13 mouse cellular contexts compared by ENCODE assay signal in genomic region chr6:115619818-115620217, GRCm38 (mm10). TPM values are rescaled to one million over a fixed set of nuclear protein-coding genes. Genes with fewer than 3 reads are reported as not detected.
DNase-seq lines count a peak whose midpoint lies in the region; ATAC-seq and TF ChIP-seq lines count a peak whose summit lies in the region.
"Had no signal": no experiment of that assay in that cellular context is flagged by ENCODE, and none has a peak within 500 bp of the region (broad histone marks: within the 10 kb centered on the region; RNA-seq: fewer than 3 reads in every experiment).

No protein-coding gene starts in this region.

- TF ChIP-seq CTCF in liver, postnatal 0 days (IDR thresholded peaks at IDR 0.05; ENCODE audit: low read depth) = no peak
- TF ChIP-seq CTCF in intestine, postnatal 0 days (IDR thresholded peaks at IDR 0.05; ENCODE audit: low read depth) = no peak

- no peak overlapping the region for H3K27ac ChIP-seq in liver, postnatal 0 days (ENCODE audit: low read depth)
- H3K27ac ChIP-seq in intestine, postnatal 0 days (ENCODE audit: low read depth, low read length) = no peak overlapping the region
- H3K27ac ChIP-seq: hindbrain, embryonic 14.5 days had no signal

- no peak overlapping the region for H3K4me3 ChIP-seq in liver, postnatal 0 days (ENCODE audit: low read depth, low read length)
- no peak overlapping the region for H3K4me3 ChIP-seq in intestine, postnatal 0 days (ENCODE audit: low read depth, low read length)

- H3K9ac ChIP-seq in liver, postnatal 0 days (replicated peaks) = no peak overlapping the region
- no peak overlapping the region for H3K9ac ChIP-seq in intestine, postnatal 0 days (ENCODE audit: low read depth, low read length)
- H3K9ac ChIP-seq: hindbrain, embryonic 14.5 days had no signal

- H3K4me2 ChIP-seq in liver, postnatal 0 days (ENCODE audit: low read depth, low read length) = no peak overlapping the region
- no peak overlapping the region for H3K4me2 ChIP-seq in intestine, postnatal 0 days (replicated peaks; ENCODE audit: low read depth)
- H3K4me2 ChIP-seq: hindbrain, embryonic 14.5 days had no signal

- intact Hi-C loops in left cerebral cortex, postnatal 25 days (cut with DNase I) = no loop called here

- peaks cover 90% of the 10 kb centered on the region for H3K36me3 ChIP-seq in liver, postnatal 0 days (replicated peaks; ENCODE audit: insufficient read depth, low read length)
- peaks cover 95% of the 10 kb centered on the region for H3K36me3 ChIP-seq in intestine, postnatal 0 days (ENCODE audit: control insufficient read depth, insufficient read depth)

- H3K4me1 ChIP-seq in liver, postnatal 0 days (ENCODE audit: insufficient read depth) = no peaks in the 10 kb centered on the region
- no peaks in the 10 kb centered on the region for H3K4me1 ChIP-seq in intestine, postnatal 0 days (replicated peaks; ENCODE audit: control insufficient read depth, insufficient read depth, low read length)

- peak; percentile 6 for DNase-seq in lung, postnatal 10 days
- no peak for DNase-seq in lung, postnatal 25 days (ENCODE audit: low spot score)
- DNase-seq in kidney, adult 18-20 months = peak; percentile 25
- DNase-seq in liver, postnatal 0 days = no peak
- no peak for DNase-seq in natural killer cell, adult 2 months (ENCODE audit: low spot score in 2 of 2)
- DNase-seq in left cerebral cortex, postnatal 25 days (ENCODE audit: low spot score in 2 of 2) = no peak
- DNase-seq: cerebellum, postnatal 14 days; lung, postnatal 36 days had no signal

- H3K9me3 ChIP-seq in liver, postnatal 0 days (ENCODE audit: low read length) = no peaks in the 10 kb centered on the region
- no peaks in the 10 kb centered on the region for H3K9me3 ChIP-seq in intestine, postnatal 0 days (ENCODE audit: control insufficient read depth)
- H3K9me3 ChIP-seq: G1E had no signal

- TF ChIP-seq EP300 in liver, postnatal 0 days (IDR thresholded peaks at IDR 0.05; ENCODE audit: low read depth) = no peak

- WGBS in liver, postnatal 0 days (ENCODE audit: insufficient replicate concordance) = 54% methylated on average over 10 of the region's 10 CpGs
- WGBS in intestine, postnatal 0 days = 79% methylated on average over 10 of the region's 10 CpGs

- peak; percentile 27 for ATAC-seq in liver, postnatal 0 days
- ATAC-seq in intestine, postnatal 0 days = no peak

- no peaks in the 10 kb centered on the region for H3K27me3 ChIP-seq in liver, postnatal 0 days (ENCODE audit: insufficient read depth, low read length)
- H3K27me3 ChIP-seq in intestine, postnatal 0 days (replicated peaks; ENCODE audit: control insufficient read depth, insufficient read depth, low read length) = no peaks in the 10 kb centered on the region

RNA-seq across cellular contexts. Expression of gene Mkrn2, which starts 18.1 kb away (rescaled TPM):
- 9.6 and 11.6 TPM in 2 replicates for polyA plus RNA-seq in liver, postnatal 0 days (2015; fragmentation: Nextera tagmentation; extraction: Ambion mirVana)
- polyA plus RNA-seq in intestine, postnatal 0 days (2015; fragmentation: Nextera tagmentation; extraction: Ambion mirVana) = 13.4 and 14.5 TPM in 2 replicates
- 10 to 100 TPM; 33.2 to 36.7 TPM for total RNA-seq in left cerebral cortex, postnatal 25 days (2021)

RNA-seq across cellular contexts. Expression of gene Mkrn2os, which starts 27.4 kb away (rescaled TPM):
- polyA plus RNA-seq in liver, postnatal 0 days (2015; fragmentation: Nextera tagmentation; extraction: Ambion mirVana) = 14.8 and 16.5 TPM in 2 replicates
- polyA plus RNA-seq in intestine, postnatal 0 days (2015; fragmentation: Nextera tagmentation; extraction: Ambion mirVana) = 107 and 108 TPM in 2 replicates
- not detected for total RNA-seq in left cerebral cortex, postnatal 25 days (2021)
- total RNA-seq: adrenal gland, postnatal 36 days; G1E; left cerebral cortex, postnatal 36 days had no signal
- polyA plus RNA-seq: G1E had no signal

RNA-seq across cellular contexts. Expression of gene Raf1, which starts 56.6 kb away (rescaled TPM):
- polyA plus RNA-seq in liver, postnatal 0 days (2015; fragmentation: Nextera tagmentation; extraction: Ambion mirVana) = 39.6 and 43.5 TPM in 2 replicates
- 64.9 and 66.4 TPM in 2 replicates for polyA plus RNA-seq in intestine, postnatal 0 days (2015; fragmentation: Nextera tagmentation; extraction: Ambion mirVana)
- 100 to 1,000 TPM in 1 of 2 experiments, 10 to 100 TPM in 1; 83.1 to 109 TPM for total RNA-seq in left cerebral cortex, postnatal 25 days (2021)

Comparison
In these comparisons a context has a peak if more than half of its experiments do, and no peak if none do; other contexts are left out.
1. DNase-seq: peak in lung, postnatal 10 days (single experiment) and kidney, adult 18-20 months (single experiment); none in lung, postnatal 25 days (single experiment), liver, postnatal 0 days (single experiment), natural killer cell, adult 2 months (0 of 2) and left cerebral cortex, postnatal 25 days (0 of 2).